Mouse (Mus musculus) spleen, postnatal 10 days (tissue): Measurements from ENCODE around the gene Gm20867.
"Not testable (repeated sequence)": the region's sequence is repeated elsewhere in the genome, so short reads cannot be mapped to it uniquely, and the experiment has no call there.

Source experiments
- DNase-seq, 2 experiments: peaks; one replicate each; pipeline ENCODE4 v3.0.0; 2021 to 2022; ENCODE audit warnings: low spot score in 2 of 2

Gene Gm20867

GRCm38 (mm10) chrY:77963104-77963503 lies at the start of gene Gm20867:
Gene Gm20867 (minus strand): TSS chrY:77963204.
- DNase-seq = not testable (repeated sequence)
